Mouse (Mus musculus): ENCODE results near the gene Nt5c1a.
A peak's percentile ranks its signal among the peaks of the same experiment; 100 is the strongest.
"Not testable (repeated sequence)": the region's sequence is repeated elsewhere in the genome, so short reads cannot be mapped to it uniquely, and the experiment has no call there.

Nt5c1a gene

DNA sequence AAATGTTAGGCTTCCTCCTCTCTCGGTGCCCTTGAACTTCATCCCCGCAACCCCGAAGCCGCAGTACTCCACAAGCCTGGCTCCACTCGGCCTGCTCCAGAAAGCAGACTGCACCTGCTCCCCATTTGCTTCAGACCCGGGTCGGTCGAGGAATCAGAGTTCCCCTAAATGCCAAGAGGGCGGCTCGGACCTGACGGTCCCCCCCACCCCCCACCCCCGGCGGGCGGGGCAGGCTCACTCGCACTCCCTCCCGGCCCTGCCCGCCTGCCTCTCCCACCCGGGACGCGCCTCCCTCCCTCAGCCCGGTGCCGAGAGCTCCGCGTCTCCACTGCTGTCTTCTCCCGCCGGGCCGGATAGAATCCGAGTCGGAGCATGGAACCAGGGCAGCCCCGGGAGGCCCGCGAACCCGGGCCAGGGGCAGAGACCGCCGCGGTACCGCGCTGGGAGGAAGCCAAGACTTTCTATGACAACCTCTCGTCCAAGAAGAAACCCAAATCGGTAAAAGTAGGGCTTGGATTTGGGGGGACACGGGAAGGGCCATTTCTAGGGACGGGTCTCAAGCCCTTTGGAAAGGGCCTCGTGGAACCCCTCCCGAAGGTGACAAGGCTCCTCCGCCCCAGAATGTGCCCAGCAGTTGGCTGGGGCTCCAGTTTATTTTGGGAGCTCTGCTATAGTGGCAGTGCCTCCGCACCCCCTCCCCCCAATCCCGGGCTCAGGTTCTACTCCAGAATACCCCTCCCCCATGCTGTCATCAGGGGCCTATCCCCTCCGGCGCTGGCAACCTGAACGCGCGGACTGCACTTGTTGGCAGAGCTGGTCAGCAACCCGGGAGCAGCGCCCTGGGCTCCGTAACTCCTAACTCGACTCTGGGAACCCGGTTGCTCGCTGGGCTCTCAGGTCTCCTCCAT lies at the start of gene Nt5c1a:
Gene Nt5c1a, plus strand, starts transcription at position 319 of the 908 bp plus-strand sequence.
- peak; percentile 76 for DNase-seq

DNA sequence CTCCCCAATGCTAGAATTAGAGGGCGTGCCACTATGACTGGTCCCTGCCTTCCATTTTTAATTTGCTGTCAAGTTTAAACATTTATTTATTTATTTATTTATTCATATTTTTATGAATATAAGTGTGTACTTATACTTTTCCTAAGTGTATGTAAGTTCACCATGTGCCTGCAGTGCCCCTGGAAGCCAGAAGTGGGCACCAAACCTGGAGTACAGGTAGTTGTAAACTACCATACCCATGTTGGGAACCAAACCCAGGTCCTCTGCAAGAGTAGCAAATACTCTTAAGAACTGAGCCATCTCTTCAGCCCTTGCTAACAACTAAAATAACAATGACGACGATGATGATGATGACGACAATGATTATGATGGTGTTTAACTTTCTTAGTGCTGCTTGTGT lies 49.3 kb upstream of the Nt5c1a start:
- no peak for DNase-seq

DNA sequence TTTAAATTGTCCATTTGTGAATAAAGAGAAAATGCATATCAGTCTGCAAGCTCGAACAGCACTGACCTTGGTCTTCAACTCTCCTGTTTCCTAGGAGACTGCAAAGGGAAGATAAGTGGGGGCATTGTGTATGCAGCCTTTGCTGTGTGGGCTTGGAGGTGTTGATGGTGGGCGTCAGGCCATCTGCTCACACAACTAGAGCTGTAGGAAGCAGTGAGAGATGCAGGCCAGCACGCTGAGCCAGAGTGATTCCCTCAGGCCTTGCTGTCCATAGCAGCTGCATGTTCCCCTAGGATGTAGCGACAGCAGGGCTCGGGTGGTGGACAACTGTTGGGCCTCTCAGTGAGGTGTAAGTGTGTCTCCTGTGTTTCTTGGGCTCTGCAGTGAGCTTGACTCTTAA lies 48.3 kb upstream of the Nt5c1a start:
- DNase-seq, result no peak

DNA sequence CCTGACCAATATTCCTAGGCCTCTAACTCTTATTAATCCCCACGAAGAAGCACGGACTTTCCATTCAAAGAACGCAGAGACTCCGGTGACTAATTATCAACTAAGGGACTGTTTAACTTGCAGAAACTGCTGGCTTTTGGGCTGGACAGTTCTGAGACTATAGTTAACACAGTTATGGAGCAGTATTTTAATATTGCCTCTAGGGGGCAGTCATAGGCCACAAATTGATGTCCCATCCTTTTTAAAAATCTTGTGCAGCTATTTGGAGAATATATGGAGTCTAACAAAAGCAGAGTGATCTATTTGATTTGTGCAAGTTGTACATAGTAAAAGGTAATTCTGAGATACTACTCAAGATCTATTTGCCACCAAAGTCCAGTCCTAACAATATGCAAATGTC lies 46.3 kb upstream of the Nt5c1a start:
- no peak for DNase-seq

DNA sequence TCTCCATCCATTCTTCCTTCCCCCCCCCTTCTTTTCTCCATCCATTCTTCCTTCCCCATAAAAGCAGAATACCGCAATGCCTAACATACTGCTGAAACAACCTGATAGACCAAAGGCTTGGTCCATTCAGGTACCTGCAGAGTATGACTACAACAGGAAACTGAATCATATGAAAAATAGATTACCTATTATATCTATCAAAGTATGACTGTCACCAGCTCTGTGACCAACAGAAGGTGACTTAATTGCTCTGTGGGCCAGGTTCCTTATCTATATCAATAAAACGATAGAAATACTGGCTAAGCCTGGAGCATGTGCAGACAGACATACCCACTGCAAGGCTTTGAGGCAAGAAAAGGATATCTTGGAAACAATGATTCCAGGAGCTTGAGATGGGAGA lies 45.9 kb upstream of the Nt5c1a start:
- no peak for DNase-seq

DNA sequence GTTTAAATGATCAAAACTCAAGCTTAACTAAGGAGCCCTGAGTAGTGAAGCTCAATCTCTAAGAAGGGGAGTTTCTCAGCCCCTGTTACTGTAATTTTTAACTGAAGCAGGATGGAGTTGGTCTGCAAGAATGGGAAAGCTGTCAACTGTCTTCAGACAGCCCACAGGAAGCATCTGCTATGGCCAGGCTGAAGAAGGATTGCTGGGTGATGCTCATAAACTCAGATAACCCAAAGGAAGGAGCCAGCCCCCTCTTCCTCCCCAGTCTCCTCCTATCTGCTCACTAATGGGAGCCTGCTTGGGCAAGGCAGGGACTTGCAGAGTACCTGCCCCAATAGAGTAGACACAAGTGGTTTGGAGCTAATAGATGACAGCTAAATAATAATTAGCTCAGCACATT lies 45.5 kb upstream of the Nt5c1a start:
- no peak for DNase-seq

DNA sequence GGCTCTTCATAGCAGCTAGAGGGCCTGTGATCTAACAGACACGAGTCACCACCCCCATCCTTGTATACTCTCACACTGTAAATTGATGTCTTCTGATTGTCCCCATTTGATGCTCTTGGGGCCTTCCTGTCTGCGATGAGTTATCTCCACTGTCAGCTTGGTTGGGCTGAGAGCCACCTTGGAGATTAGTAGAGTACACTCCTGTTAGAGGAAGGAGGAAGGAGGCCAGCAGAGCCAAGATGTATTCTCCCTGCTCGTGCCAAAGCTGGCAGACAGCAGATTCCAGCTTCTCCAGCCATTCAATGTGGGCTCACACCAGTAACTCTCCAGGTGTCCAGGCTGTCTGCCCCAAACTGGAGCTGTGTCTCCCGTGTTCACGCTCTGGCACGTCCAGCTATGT lies 40.7 kb upstream of the Nt5c1a start:
- no peak for DNase-seq

DNA sequence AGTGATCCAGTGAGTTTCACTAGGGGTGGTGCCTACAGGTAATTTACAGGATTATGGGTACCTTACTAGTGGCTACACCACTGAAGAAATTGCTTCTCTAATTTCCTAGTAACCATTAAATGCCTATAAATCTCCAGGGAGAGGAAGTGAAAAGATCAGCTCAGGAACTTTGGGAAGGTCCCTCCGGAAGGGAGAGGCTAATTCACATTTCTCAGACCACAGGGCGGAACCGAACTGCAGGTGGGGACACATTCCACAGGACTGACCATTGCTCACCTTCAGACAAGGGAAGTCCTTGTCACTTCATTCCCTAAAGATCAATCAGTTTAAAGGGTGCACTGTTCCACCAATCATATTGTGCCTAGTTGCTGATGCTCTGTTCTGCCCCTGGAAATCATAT lies 40.1 kb upstream of the Nt5c1a start:
- not testable (repeated sequence) for DNase-seq

DNA sequence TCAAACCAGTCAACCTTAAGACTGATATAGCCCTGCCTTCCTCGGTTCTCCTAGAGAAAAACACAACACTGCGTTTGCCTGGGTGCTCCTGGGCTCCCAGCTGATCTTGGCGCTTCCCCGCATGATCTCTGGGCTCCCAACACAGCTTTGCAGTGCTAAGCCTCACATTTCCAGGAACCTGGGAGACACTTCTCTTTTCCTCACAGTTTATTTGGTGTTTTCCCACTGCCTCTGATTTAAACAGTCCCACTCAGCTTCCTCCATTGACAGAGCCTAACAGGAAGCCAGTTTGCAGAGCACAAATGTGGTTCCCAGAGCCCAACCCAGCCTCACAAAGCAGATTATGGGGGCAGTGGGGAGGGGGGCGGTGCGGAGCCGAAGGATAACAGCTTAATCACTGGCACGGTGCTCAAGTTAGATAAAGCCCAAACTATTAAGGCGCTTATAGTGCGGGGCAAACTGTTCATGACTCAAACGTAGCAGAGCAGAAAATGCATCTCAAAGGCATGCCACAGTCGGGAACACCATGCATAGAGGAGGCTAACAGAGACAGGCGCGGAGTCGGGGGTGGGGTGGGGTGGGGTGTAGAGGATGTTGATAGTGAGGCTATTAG lies 38.9 kb upstream of the Nt5c1a start:
- no peak for DNase-seq

DNA sequence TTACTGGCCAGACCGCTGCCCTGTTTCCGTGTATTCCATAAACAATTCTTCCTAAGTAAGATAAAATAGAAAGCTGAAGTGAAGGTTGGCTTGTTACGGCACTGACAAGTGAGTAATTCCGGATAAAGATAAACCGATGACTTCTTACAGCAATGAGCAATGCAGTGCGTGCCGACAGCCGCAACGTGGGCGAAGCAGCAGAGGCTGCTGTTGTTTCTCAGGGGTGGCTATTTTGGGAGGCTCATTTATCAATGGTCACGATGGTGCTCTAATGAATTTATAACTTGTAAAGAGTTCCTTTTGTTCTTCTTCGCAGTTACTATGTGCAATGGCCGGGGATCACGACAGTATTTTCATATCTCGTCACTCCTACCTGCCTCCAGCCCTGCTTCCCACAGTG lies 37.1 kb upstream of the Nt5c1a start:
- no peak for DNase-seq

DNA sequence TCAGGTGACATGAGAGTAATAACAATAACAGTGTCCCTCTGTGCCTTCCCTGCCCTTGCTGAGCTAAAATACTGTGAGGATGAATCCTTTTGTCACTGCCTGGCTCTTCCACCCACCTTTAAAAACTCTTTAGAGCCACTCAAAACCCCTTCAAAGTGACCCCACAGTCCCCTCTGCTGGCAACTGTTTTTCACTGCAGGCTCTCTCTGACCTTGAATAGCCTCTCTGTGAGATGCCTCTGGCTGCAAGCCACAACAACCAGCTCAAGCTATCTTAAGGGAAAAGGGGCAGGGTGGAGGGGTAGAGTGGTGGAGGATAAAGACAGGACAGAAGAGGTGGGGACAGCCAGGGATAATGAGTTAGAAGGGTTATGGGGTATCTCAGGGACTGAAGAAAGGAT lies 29.5 kb upstream of the Nt5c1a start:
- DNase-seq, result no peak

DNA sequence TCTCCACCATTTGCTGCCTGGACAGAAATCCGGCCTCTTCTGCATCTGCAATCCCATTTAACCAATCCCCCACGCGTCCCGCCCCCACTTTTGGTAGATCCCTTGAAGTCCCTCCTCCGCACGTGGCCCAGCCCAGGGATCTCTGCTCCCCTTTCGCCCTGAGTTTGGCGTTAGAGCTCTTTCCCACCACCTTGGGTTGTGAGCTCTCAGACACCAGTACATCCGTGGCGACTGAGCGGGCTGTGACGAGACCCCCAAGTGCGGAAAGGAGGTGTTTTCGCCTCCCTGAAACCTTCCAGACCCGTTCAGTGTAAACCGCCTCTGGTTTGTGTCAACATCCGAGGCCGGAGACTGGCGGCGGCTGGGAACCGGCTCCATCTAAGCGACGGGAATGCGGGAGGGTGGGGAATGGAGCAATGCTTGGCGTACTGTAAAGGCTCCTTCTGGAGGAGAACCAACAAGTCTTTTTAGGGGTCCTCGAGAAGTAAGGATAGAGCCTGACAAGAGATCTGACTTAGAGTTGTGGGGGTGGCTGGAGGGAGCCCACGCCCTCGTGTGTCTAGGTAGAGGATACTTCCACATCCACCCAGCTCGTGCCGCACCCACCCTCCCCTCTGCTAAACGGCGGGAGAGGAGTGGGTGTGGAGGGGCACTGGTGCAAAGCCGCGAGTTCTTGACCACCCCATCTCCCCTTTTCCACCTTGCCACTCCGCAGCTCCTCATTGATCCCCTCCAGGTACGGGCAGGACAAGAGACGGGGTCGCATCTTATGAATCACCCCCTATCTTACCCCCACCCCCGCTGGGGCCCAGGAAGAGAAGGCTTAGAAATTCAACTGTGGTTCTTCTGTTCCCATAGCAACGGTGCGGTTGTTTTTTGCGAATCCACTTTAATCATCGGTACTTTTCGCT lies 18.7 kb upstream of the Nt5c1a start, which contains the start of gene Hpcal4:
Gene Hpcal4, plus strand, starts transcription at position 900 of the 911 bp plus-strand sequence.
- peak; percentile 50 for DNase-seq

DNA sequence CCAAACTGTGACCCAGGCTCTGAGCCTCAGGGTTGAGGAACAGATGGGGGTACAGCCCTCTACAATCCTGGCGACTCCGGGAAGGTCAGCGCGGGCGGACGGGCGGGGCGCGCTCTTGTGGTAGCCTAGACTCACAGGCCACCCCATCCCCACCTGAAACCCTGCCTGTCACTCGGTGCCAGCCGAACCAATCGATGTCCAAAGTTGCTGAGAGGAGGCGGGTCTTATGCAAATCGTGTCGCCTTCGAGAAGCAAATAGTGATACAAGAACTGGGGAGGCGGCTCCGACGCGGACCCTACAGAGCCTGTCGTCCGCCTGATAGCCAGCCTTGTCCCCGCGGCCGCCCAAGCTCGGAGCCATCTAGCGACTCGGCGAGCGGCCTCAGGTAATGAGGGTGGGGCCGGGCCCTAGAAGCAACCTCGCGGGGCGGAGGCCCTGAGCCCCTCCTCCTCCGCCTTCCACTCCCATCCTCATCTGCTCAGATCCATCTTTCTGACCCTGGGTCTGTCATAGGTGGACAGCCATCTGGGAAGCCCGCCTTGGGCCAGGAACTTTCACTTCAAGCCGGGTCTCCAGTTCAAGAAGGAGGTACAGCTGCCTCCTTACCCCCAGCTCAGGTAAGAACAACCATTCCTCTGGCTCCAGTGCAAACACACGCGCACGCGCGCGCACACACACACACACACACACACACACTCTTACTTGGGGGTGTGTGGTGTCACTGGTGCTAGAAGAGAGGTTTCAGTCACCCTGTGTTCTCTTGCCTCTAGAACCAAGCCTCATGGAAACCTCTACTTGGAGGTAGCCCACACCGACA lies 17.9 kb upstream of the Nt5c1a start:
- peak; percentile 92 for DNase-seq

DNA sequence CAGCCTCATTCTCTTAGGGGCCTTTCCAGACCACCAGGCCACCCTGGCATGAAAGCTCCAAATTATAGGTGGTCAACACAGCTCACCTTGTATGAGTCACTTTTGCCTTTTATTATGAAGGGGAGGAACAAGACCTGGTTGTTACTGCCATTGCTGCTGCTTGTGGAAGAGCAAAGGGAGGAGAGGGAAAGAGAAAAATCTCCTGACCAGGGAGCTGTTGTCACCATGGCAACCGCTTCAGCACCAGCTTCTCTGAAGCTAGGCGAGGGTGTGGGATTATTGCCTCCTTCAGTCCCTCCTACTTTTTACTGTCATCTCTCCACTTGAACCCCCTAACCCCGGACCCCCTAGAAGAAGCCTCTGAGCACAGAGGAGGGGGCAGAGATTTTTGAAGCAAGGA lies 16.5 kb upstream of the Nt5c1a start:
- DNase-seq, result no peak

DNA sequence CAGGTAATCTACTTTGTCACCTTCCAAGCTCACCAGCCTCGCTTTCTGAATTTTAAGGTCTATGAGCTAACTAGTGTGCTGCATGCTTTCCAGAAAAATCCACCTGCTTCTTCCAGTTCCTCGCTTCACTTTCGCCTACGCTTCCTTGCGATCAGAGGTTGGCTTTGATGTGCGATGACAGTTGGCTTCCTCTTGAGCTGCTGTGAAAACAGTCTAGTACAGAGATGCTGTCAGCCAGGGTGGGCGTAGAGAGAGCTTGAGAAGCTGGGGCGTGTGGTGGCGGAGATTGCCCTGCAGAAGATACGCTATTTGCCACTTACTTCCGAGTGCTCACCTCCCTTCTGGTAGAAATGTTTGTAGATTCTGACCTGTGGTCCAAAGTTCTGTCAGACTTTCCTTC lies 9.0 kb upstream of the Nt5c1a start:
- DNase-seq, result no peak

DNA sequence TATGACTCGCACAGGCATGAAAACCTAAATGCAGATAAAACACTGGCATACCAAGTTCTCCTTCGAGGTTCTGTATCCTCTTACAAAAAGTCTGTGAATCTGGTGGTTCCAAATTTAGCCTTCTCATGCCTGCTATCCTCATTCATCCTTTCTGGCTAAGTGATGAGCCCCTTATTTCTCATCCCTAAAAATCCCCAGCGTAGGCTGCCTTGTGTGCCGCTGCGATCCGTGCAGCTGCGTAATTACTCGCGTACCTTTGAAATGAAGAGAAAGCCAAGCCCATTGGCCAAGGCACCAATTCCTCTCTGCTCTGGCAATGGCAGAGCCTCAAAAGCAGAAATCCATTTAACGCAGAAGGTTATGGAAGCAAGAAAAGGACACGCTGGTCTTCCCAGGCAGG lies 7.5 kb upstream of the Nt5c1a start:
- no peak for DNase-seq

DNA sequence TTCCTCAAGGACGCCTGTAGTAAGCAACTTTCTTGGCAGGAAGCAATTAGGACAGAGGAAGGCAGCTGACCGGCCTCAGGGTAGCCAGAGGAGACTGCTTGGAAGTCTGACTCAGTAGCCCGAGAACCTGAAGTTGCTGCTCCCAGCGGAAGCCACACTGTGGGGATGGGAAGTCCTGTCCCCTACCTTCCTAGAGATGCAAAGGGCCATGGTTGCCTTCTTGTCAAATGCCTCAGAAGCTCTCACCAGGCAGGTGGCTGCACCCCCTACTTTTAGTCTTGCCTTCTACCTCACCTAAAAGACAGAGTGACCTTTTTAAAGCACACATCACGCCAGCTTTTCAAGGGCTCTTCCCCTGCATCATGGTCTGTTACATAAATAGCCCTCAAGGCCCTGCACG lies 4.6 kb upstream of the Nt5c1a start:
- DNase-seq, result no peak

DNA sequence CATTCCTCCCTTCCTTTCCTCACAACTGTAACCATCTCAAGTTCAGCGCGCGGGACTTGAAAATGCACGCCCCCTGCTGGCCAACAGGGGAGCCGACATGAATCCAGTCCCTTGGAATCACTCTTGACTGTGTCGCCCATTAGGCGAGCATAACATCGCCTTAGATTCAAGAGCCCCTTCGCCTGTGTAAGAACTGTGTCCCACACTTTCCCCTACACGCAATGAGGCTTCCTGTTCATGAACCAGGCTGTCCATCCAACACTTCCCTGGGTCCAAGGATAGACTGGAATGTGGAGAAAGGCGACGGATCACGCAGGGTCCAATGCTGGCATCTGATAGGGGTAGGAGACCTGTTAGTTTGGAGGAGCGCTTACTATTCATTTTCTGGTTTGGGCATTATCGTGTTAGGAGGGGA lies 526 bp upstream of the Nt5c1a start:
- peak; percentile 75 for DNase-seq

DNA sequence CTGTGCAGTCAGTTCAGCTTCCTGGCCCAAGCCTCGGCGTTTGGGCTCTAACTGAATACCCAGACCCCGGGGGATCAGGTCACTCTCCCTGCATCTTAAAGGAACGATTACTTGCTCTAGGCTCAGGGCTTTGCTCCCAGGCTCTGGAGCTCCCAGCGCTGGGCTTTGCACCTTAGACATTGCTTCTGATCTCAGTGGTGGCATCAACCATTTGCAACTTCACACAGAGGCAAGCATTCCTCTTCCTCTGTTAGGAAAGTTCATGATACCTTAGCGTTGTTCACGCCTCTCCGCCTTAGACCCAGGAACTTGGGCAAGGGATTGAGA lies 753 bp downstream of the Nt5c1a start:
- DNase-seq, result no peak

DNA sequence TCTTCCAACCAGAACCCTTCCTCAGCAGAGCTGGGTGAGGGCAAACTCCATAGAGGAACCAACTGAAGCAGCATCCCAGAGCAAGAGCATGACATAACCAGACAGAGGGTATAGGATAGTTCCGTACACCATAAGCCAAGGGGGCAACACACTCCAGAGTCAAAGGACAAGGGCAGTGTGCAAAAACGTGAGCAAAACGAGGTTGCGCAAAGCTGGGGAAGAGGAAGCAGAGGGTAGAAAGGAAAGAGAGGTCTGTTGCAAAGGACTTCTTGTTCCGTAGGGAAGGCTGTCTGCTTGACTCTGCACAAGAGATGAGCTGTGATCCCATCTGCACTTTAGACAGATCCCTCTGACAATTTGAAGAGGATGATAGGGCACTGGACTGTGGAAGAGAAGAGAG lies 6.0 kb downstream of the Nt5c1a start:
- DNase-seq, result no peak

DNA sequence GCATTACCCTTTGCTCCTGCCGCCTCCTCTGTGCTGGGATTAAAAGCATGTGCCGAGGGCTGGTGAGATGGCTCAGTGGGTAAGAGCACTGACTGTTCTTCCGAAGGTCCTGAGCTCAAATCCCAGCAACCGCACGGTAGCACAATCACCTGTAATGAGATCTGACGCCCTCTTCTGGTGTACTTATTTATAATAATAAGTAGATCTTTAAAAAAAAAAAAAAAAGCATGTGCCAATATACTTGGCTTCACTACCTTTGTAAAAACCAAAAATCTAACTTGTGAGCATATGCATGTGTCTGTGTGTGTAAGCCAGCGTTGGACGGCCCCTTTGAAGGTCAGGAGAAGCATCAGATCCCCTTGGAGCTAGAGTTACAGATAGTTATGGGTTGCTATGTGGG lies 9.7 kb downstream of the Nt5c1a start:
- DNase-seq, result no peak

DNA sequence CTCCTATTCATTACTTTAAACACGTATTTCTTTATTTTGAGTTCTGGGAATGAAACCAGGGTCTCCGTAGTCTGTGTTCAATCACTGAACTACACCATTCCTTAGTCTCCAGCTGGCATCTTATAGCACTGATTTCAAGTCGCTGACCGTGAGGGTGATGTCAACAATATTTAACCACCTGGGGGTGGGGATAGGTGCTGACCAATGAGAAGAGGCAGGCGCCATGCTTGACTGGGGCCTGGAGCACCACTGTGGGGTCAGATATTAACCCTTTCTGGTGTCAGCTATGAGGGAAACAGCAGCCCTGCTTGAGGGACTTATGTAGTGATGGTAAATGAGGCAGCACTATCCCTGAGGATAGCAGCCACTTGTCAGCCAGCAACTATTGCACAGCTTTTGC lies 10.1 kb downstream of the Nt5c1a start:
- DNase-seq, result no peak

DNA sequence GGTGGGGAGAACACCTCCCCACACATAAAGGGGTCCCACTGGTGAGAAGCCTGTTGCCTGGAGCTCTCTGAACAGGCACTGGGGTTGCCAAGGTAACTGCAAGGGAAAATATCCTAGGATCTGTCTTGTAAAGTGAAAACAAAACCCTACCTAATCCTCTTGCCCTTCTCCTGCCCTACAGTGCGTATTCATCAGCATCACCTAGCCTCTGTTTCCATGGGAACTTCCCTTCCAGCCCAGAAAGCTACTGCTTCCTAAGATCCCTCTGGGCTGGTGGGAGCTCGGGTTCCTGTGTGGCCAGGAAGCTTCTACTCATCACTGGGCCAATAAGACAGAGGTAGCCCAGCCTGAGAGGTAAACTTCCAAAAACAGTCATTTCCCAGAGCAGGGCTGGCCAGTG lies 11.0 kb downstream of the Nt5c1a start:
- no peak for DNase-seq
